Mouse (Mus musculus) frontal cortex, postnatal 10 days (tissue): ENCODE results near the gene Acp5.

Experiments used
- DNase-seq, 2 experiments: peaks; one replicate each; pipeline ENCODE4 v3.0.0; 2022; ENCODE audit warnings: low spot score in 2 of 2, mixed read lengths in 1 of 2

Acp5 gene

GRCm38 (mm10) chr9:22139746-22140145 lies 4.2 kb upstream of the Acp5 start:
- DNase-seq: no peak

- no peak for DNase-seq
These were observed 3.0 kb upstream of the Acp5 start for GRCm38 (mm10) chr9:22138480-22138879.

- no peak for DNase-seq
These were observed 1.4 kb upstream of the Acp5 start for GRCm38 (mm10) chr9:22136765-22137547.

- no peak for DNase-seq
These were observed 395 bp downstream of the Acp5 start for GRCm38 (mm10) chr9:22134988-22135643.

GRCm38 (mm10) chr9:22134246-22134890 lies 1.1 kb downstream of the Acp5 start:
- no peak for DNase-seq

- no peak for DNase-seq
These were observed 3.3 kb downstream of the Acp5 start for GRCm38 (mm10) chr9:22132220-22132619.

- no peak for DNase-seq
These were observed 4.1 kb downstream of the Acp5 start for GRCm38 (mm10) chr9:22131226-22131981.

- DNase-seq: no peak
These were observed 10.1 kb downstream of the Acp5 start for GRCm38 (mm10) chr9:22125246-22126027.

- no peak for DNase-seq
These were observed 11.3 kb downstream of the Acp5 start for GRCm38 (mm10) chr9:22124169-22124568.

GRCm38 (mm10) chr9:22123069-22123609 lies 12.4 kb downstream of the Acp5 start:
- DNase-seq: no peak

- DNase-seq: no peak
These were observed 13.5 kb downstream of the Acp5 start for GRCm38 (mm10) chr9:22122005-22122404.

GRCm38 (mm10) chr9:22121545-22121944 lies 14.0 kb downstream of the Acp5 start:
- DNase-seq: no peak

GRCm38 (mm10) chr9:22119543-22119942 lies 16.0 kb downstream of the Acp5 start:
- DNase-seq: no peak

GRCm38 (mm10) chr9:22117754-22118456 lies 17.6 kb downstream of the Acp5 start:
- DNase-seq: peak in 1 of 2 experiments; percentile 30

- DNase-seq: peak; percentile 91 to 92
These were observed 18.6 kb downstream of the Acp5 start, which contains the start of gene Elof1 for GRCm38 (mm10) chr9:22116740-22117426. Elof1 (minus strand) TSS chr9:22117172.

- DNase-seq: no peak
These were observed 19.4 kb downstream of the Acp5 start for GRCm38 (mm10) chr9:22116086-22116485.

- DNase-seq: no peak
These were observed 19.9 kb downstream of the Acp5 start for GRCm38 (mm10) chr9:22115635-22116034.

GRCm38 (mm10) chr9:22108194-22108593 lies 27.3 kb downstream of the Acp5 start:
- DNase-seq: no peak

- no peak for DNase-seq
These were observed 35.6 kb downstream of the Acp5 start for GRCm38 (mm10) chr9:22099922-22100321.
